ENCODE assay signal across 9 mouse cellular contexts in genomic region chr4:45013537-45013936, GRCm38 (mm10). TPM values are rescaled to one million over a fixed set of nuclear protein-coding genes. Genes with fewer than 3 reads are reported as not detected.
DNase-seq lines count a peak whose midpoint lies in the region; ATAC-seq lines count a peak whose summit lies in the region.
"Had no signal": no experiment of that assay in that cellular context is flagged by ENCODE, and none has a peak within 500 bp of the region (broad histone marks: within the 10 kb centered on the region; RNA-seq: fewer than 3 reads in every experiment).

No protein-coding gene starts in this region.

- DNase-seq in kidney, postnatal 10 days = no peak
- peak; percentile 83 for DNase-seq in R1 (ENCODE audit: low read depth, low spot score)
- DNase-seq in hindbrain, embryonic 10.5 days (ENCODE audit: low spot score) = no peak
- DNase-seq in gastrocnemius, postnatal 25 days = no peak
- DNase-seq in spleen, adult 12 weeks (ENCODE audit: low spot score) = no peak
- DNase-seq in kidney, postnatal 14 days = no peak
- DNase-seq: lung, postnatal 36 days had no signal

- peak overlapping the region; percentile 4; the same call in 1 of the 2 replicates for H3K27ac ChIP-seq in kidney, embryonic 14.5 days (ENCODE audit: low read depth, low read length)
- H3K27ac ChIP-seq in hindbrain, embryonic 10.5 days = no peak overlapping the region
- H3K27ac ChIP-seq in midbrain, embryonic 12.5 days (replicated peaks) = no peak overlapping the region

- H3K9me3 ChIP-seq in kidney, embryonic 14.5 days (ENCODE audit: control insufficient read depth, low read length) = no peaks in the 10 kb centered on the region
- no peaks in the 10 kb centered on the region for H3K9me3 ChIP-seq in hindbrain, embryonic 10.5 days
- no peaks in the 10 kb centered on the region for H3K9me3 ChIP-seq in midbrain, embryonic 12.5 days

- H3K9ac ChIP-seq in kidney, embryonic 14.5 days (ENCODE audit: low read depth, low read length) = peak overlapping the region; percentile 81; the same call in 1 of the 2 replicates
- H3K9ac ChIP-seq in midbrain, embryonic 12.5 days (replicated peaks) = 0 out of 2 replicates have a peak overlapping the region, but pooled peaks have one; percentile 70

- WGBS in kidney, embryonic 14.5 days = 2% methylated on average over 2 of the region's 2 CpGs
- 6% methylated on average over 2 of the region's 2 CpGs for WGBS in hindbrain, embryonic 10.5 days
- 9% methylated on average over 2 of the region's 2 CpGs for WGBS in midbrain, embryonic 12.5 days

- H3K27me3 ChIP-seq in kidney, embryonic 14.5 days (ENCODE audit: control insufficient read depth, insufficient read depth, low read length) = no peaks in the 10 kb centered on the region
- no peaks in the 10 kb centered on the region for H3K27me3 ChIP-seq in hindbrain, embryonic 10.5 days (ENCODE audit: insufficient read depth, poor library complexity, severe bottlenecking)
- no peaks in the 10 kb centered on the region for H3K27me3 ChIP-seq in midbrain, embryonic 12.5 days

- no peaks in the 10 kb centered on the region for H3K36me3 ChIP-seq in kidney, embryonic 14.5 days (ENCODE audit: control insufficient read depth, insufficient read depth, low read length)
- H3K36me3 ChIP-seq in hindbrain, embryonic 10.5 days = no peaks in the 10 kb centered on the region
- H3K36me3 ChIP-seq in midbrain, embryonic 12.5 days = no peaks in the 10 kb centered on the region

- peak overlapping the region; percentile 69 for H3K4me3 ChIP-seq in kidney, embryonic 14.5 days (ENCODE audit: low read length)
- H3K4me3 ChIP-seq in hindbrain, embryonic 10.5 days = peak overlapping the region; percentile 82
- peak overlapping the region; percentile 81 for H3K4me3 ChIP-seq in midbrain, embryonic 12.5 days

- peaks cover 21% of the 10 kb centered on the region for H3K4me1 ChIP-seq in kidney, embryonic 14.5 days (ENCODE audit: control insufficient read depth, insufficient read depth, low read length)
- H3K4me1 ChIP-seq in hindbrain, embryonic 10.5 days (replicated peaks) = peaks cover 34% of the 10 kb centered on the region
- H3K4me1 ChIP-seq in midbrain, embryonic 12.5 days = peaks cover 23% of the 10 kb centered on the region

- peak overlapping the region; percentile 79 for H3K4me2 ChIP-seq in kidney, embryonic 14.5 days (replicated peaks; ENCODE audit: low read depth, low read length)
- peak overlapping the region; percentile 76 for H3K4me2 ChIP-seq in midbrain, embryonic 12.5 days (replicated peaks)

- no peak for ATAC-seq in kidney, embryonic 14.5 days (ENCODE audit: low FRiP score, low TSS enrichment)
- no peak for ATAC-seq in midbrain, embryonic 12.5 days (ENCODE audit: low FRiP score, low read depth)

RNA-seq across cellular contexts. Expression of gene Zbtb5, which starts 1.3 kb away (rescaled TPM):
- 14.7 and 27.2 TPM in 2 replicates for polyA plus RNA-seq in kidney, embryonic 14.5 days (2014; fragmentation: Nextera tagmentation; extraction: Ambion mirVana)
- 34.4 and 35.8 TPM in 2 replicates for polyA plus RNA-seq in hindbrain, embryonic 10.5 days (2016; fragmentation: Nextera tagmentation; extraction: Ambion mirVana)
- 49.7 TPM in 2 replicates for polyA plus RNA-seq in midbrain, embryonic 12.5 days (2016; fragmentation: Nextera tagmentation; extraction: Ambion mirVana)
- 1 to 10 TPM; 2.8 to 3.4 TPM for total RNA-seq in gastrocnemius, postnatal 25 days (2021)

RNA-seq across cellular contexts. Expression of gene Polr1e, which starts 4.8 kb away (rescaled TPM):
- polyA plus RNA-seq in kidney, embryonic 14.5 days (2014; fragmentation: Nextera tagmentation; extraction: Ambion mirVana) = 52.4 and 56.2 TPM in 2 replicates
- 55.6 and 57.8 TPM in 2 replicates for polyA plus RNA-seq in hindbrain, embryonic 10.5 days (2016; fragmentation: Nextera tagmentation; extraction: Ambion mirVana)
- polyA plus RNA-seq in midbrain, embryonic 12.5 days (2016; fragmentation: Nextera tagmentation; extraction: Ambion mirVana) = 40.7 and 46.3 TPM in 2 replicates
- 1 to 10 TPM; 4.0 to 4.6 TPM for total RNA-seq in gastrocnemius, postnatal 25 days (2021)

RNA-seq across cellular contexts. Expression of gene Grhpr, which starts 32.3 kb away (rescaled TPM):
- 60.2 and 65.4 TPM in 2 replicates for polyA plus RNA-seq in kidney, embryonic 14.5 days (2014; fragmentation: Nextera tagmentation; extraction: Ambion mirVana)
- 65.4 and 66.5 TPM in 2 replicates for polyA plus RNA-seq in hindbrain, embryonic 10.5 days (2016; fragmentation: Nextera tagmentation; extraction: Ambion mirVana)
- polyA plus RNA-seq in midbrain, embryonic 12.5 days (2016; fragmentation: Nextera tagmentation; extraction: Ambion mirVana) = 31.6 and 31.8 TPM in 2 replicates
- total RNA-seq in gastrocnemius, postnatal 25 days (2021) = 10 to 100 TPM; 22.5 to 25.6 TPM
